Mouse (Mus musculus): ENCODE measurements around the gene Gzme. TPM values are rescaled to one million over a fixed set of nuclear protein-coding genes. Genes with fewer than 3 reads are reported as not detected.
"Not testable (repeated sequence)": the region's sequence is repeated elsewhere in the genome, so short reads cannot be mapped to it uniquely, and the experiment has no call there.

Gene Gzme
- not detected in 2 replicates for polyA plus RNA-seq (2012; rRNA removed)

GRCm38 (mm10) chr14:56120525-56120924, at the start of gene Gzme:
Gzme (minus strand) TSS chr14:56120625.
- H3K27ac ChIP-seq (ENCODE audit: insufficient read depth, low read depth, low read length), result no peak within 1 kb of the TSS
- H3K27me3 ChIP-seq (ENCODE audit: control insufficient read depth, insufficient read depth, low read length), result no peaks in the 10 kb centered on the region
- no peaks in the 10 kb centered on the region for H3K36me3 ChIP-seq (ENCODE audit: control insufficient read depth, insufficient read depth, low read length)
- H3K4me1 ChIP-seq (ENCODE audit: control insufficient read depth, insufficient read depth, insufficient read length, low read length), result no peaks in the 10 kb centered on the region
- TF ChIP-seq POLR2A (IDR thresholded peaks at IDR 0.05; ENCODE audit: low read depth, low read length), result no peak
- no peak for TF ChIP-seq CTCF (IDR thresholded peaks at IDR 0.05; ENCODE audit: extremely low read depth, insufficient read length, insufficient replicate concordance, low read depth, low read length)
- H3K4me3 ChIP-seq (ENCODE audit: low read depth, low read length), result no peak within 1 kb of the TSS

GRCm38 (mm10) chr14:56168009-56168408, 47.6 kb upstream of the Gzme start:
- Histone ChIP-seq H3K27ac (ENCODE audit: insufficient read depth, low read depth, low read length) (no peak overlapping the region), H3K36me3 (ENCODE audit: control insufficient read depth, insufficient read depth, low read length) (no peaks in the 10 kb centered on the region), H3K27me3 (ENCODE audit: control insufficient read depth, insufficient read depth, low read length) (no peaks in the 10 kb centered on the region), H3K4me3 (ENCODE audit: low read depth, low read length) (no peak overlapping the region), H3K4me1 (ENCODE audit: control insufficient read depth, insufficient read depth, insufficient read length, low read length) (no peaks in the 10 kb centered on the region)
- TF ChIP-seq CTCF (IDR thresholded peaks at IDR 0.05; ENCODE audit: extremely low read depth, insufficient read length, insufficient replicate concordance, low read depth, low read length), result no peak
- no peak for TF ChIP-seq POLR2A (IDR thresholded peaks at IDR 0.05; ENCODE audit: low read depth, low read length)
- WGBS, result 70% methylated on average over 6 of the region's 6 CpGs

GRCm38 (mm10) chr14:56162109-56162508, 41.7 kb upstream of the Gzme start:
- TF ChIP-seq POLR2A (IDR thresholded peaks at IDR 0.05; ENCODE audit: low read depth, low read length) (no peak), CTCF (IDR thresholded peaks at IDR 0.05; ENCODE audit: extremely low read depth, insufficient read length, insufficient replicate concordance, low read depth, low read length) (no peak)
- H3K36me3 ChIP-seq (ENCODE audit: control insufficient read depth, insufficient read depth, low read length), result no peaks in the 10 kb centered on the region
- 83% methylated on average over 2 of the region's 2 CpGs for WGBS
- H3K27ac ChIP-seq (ENCODE audit: insufficient read depth, low read depth, low read length), result no peak overlapping the region
- H3K4me1 ChIP-seq (ENCODE audit: control insufficient read depth, insufficient read depth, insufficient read length, low read length), result no peaks in the 10 kb centered on the region
- no peak overlapping the region for H3K4me3 ChIP-seq (ENCODE audit: low read depth, low read length)
- no peaks in the 10 kb centered on the region for H3K27me3 ChIP-seq (ENCODE audit: control insufficient read depth, insufficient read depth, low read length)

GRCm38 (mm10) chr14:56159479-56159878, 39.1 kb upstream of the Gzme start, which contains the start of gene Gzmg:
Gzmg (minus strand) TSS chr14:56159579.
- not testable (repeated sequence) for H3K4me3 ChIP-seq (ENCODE audit: low read depth, low read length); H3K4me1 ChIP-seq (ENCODE audit: control insufficient read depth, insufficient read depth, insufficient read length, low read length); H3K27me3 ChIP-seq (ENCODE audit: control insufficient read depth, insufficient read depth, low read length); H3K36me3 ChIP-seq (ENCODE audit: control insufficient read depth, insufficient read depth, low read length); H3K27ac ChIP-seq (ENCODE audit: insufficient read depth, low read depth, low read length)
- WGBS, result 77% methylated on average over 2 of the region's 2 CpGs

GRCm38 (mm10) chr14:56155340-56155739, 34.9 kb upstream of the Gzme start:
- TF ChIP-seq POLR2A (IDR thresholded peaks at IDR 0.05; ENCODE audit: low read depth, low read length) (no peak), CTCF (IDR thresholded peaks at IDR 0.05; ENCODE audit: extremely low read depth, insufficient read length, insufficient replicate concordance, low read depth, low read length) (0 out of 2 replicates have a peak, but pooled peaks have one; percentile 6)
- no peaks in the 10 kb centered on the region for H3K27me3 ChIP-seq (ENCODE audit: control insufficient read depth, insufficient read depth, low read length)
- H3K4me3 ChIP-seq (ENCODE audit: low read depth, low read length), result no peak overlapping the region
- WGBS, result 66% methylated on average over 2 of the region's 2 CpGs
- no peak overlapping the region for H3K27ac ChIP-seq (ENCODE audit: insufficient read depth, low read depth, low read length)
- no peaks in the 10 kb centered on the region for H3K4me1 ChIP-seq (ENCODE audit: control insufficient read depth, insufficient read depth, insufficient read length, low read length)
- H3K36me3 ChIP-seq (ENCODE audit: control insufficient read depth, insufficient read depth, low read length), result no peaks in the 10 kb centered on the region

- H3K36me3 ChIP-seq (ENCODE audit: control insufficient read depth, insufficient read depth, low read length); H3K27me3 ChIP-seq (ENCODE audit: control insufficient read depth, insufficient read depth, low read length); H3K4me3 ChIP-seq (ENCODE audit: low read depth, low read length); H3K4me1 ChIP-seq (ENCODE audit: control insufficient read depth, insufficient read depth, insufficient read length, low read length); H3K27ac ChIP-seq (ENCODE audit: insufficient read depth, low read depth, low read length): not testable (repeated sequence)
- WGBS, result 74% methylated on average over 1 of the region's 1 CpGs
Observed at GRCm38 (mm10) chr14:56133675-56134074, 13.2 kb upstream of the Gzme start.

GRCm38 (mm10) chr14:56132508-56132907, 12.1 kb upstream of the Gzme start, which contains the start of gene Gzmd:
Gzmd (minus strand) TSS chr14:56132608.
- not testable (repeated sequence) for H3K27me3 ChIP-seq (ENCODE audit: control insufficient read depth, insufficient read depth, low read length); H3K36me3 ChIP-seq (ENCODE audit: control insufficient read depth, insufficient read depth, low read length); H3K4me1 ChIP-seq (ENCODE audit: control insufficient read depth, insufficient read depth, insufficient read length, low read length); H3K4me3 ChIP-seq (ENCODE audit: low read depth, low read length); H3K27ac ChIP-seq (ENCODE audit: insufficient read depth, low read depth, low read length)
- WGBS, result 72% methylated on average over 2 of the region's 2 CpGs

- H3K4me1 ChIP-seq (ENCODE audit: control insufficient read depth, insufficient read depth, insufficient read length, low read length), result no peaks in the 10 kb centered on the region
- H3K27ac ChIP-seq (ENCODE audit: insufficient read depth, low read depth, low read length), result no peak overlapping the region
- no peaks in the 10 kb centered on the region for H3K36me3 ChIP-seq (ENCODE audit: control insufficient read depth, insufficient read depth, low read length)
- no peaks in the 10 kb centered on the region for H3K27me3 ChIP-seq (ENCODE audit: control insufficient read depth, insufficient read depth, low read length)
- no peak overlapping the region for H3K4me3 ChIP-seq (ENCODE audit: low read depth, low read length)
- 44% methylated on average over 3 of the region's 3 CpGs for WGBS
- TF ChIP-seq CTCF (IDR thresholded peaks at IDR 0.05; ENCODE audit: extremely low read depth, insufficient read length, insufficient replicate concordance, low read depth, low read length) (peak; percentile 13; the same call in 1 of the 2 replicates), POLR2A (IDR thresholded peaks at IDR 0.05; ENCODE audit: low read depth, low read length) (no peak)
Observed at GRCm38 (mm10) chr14:56128341-56128740, 7.9 kb upstream of the Gzme start.

Data from small intestine, adult 2 months (tissue).